Mouse (Mus musculus) lung, adult 18-20 months (tissue): Measurements from ENCODE around the gene Fut1.

ENCODE experiments used
- DNase-seq, 2 experiments: peaks; one replicate each; pipeline ENCODE4 v3.0.0; 2022; ENCODE audit warnings: mixed read lengths in 2 of 2

Gene Fut1

GRCm38 (mm10) chr7:45605704-45606289 is 11.3 kb upstream of the Fut1 start:
- DNase-seq, result no peak

GRCm38 (mm10) chr7:45609511-45609910 is 7.6 kb upstream of the Fut1 start:
- no peak for DNase-seq

GRCm38 (mm10) chr7:45616277-45616676 is 812 bp upstream of the Fut1 start:
- no peak for DNase-seq

- no peak for DNase-seq
These were observed 1.2 kb downstream of the Fut1 start for GRCm38 (mm10) chr7:45618316-45618715.

GRCm38 (mm10) chr7:45619592-45619991 is 2.5 kb downstream of the Fut1 start:
- no peak for DNase-seq

GRCm38 (mm10) chr7:45621443-45621842 is 4.4 kb downstream of the Fut1 start, which contains the start of gene Izumo1:
Gene Izumo1 (plus strand): TSS chr7:45621811.
- DNase-seq, result peak in 1 of 2 experiments; percentile 50

GRCm38 (mm10) chr7:45623507-45623906 is 6.4 kb downstream of the Fut1 start:
- no peak for DNase-seq

- DNase-seq, result no peak
These were observed 7.6 kb downstream of the Fut1 start for GRCm38 (mm10) chr7:45624718-45625117.

GRCm38 (mm10) chr7:45625481-45625880 is 8.4 kb downstream of the Fut1 start:
- no peak for DNase-seq

GRCm38 (mm10) chr7:45626571-45627076 is 9.5 kb downstream of the Fut1 start:
- peak; percentile 34 to 60 for DNase-seq

GRCm38 (mm10) chr7:45627261-45627660 is 10.2 kb downstream of the Fut1 start, which contains the start of gene Rasip1:
Gene Rasip1 (plus strand): TSS chr7:45627488.
- DNase-seq, result peak; percentile 79 to 84

GRCm38 (mm10) chr7:45628364-45629294 is 11.5 kb downstream of the Fut1 start:
- peak; percentile 87 to 91 for DNase-seq

- DNase-seq, result peak in 1 of 2 experiments; percentile 40
These were observed 13.2 kb downstream of the Fut1 start for GRCm38 (mm10) chr7:45630064-45630907.

GRCm38 (mm10) chr7:45632499-45632898 is 15.4 kb downstream of the Fut1 start:
- DNase-seq, result peak; percentile 28 to 54

GRCm38 (mm10) chr7:45634946-45635681 is 18.0 kb downstream of the Fut1 start:
- peak; percentile 34 to 70 for DNase-seq

- peak; percentile 36 to 62 for DNase-seq
These were observed 18.9 kb downstream of the Fut1 start for GRCm38 (mm10) chr7:45635711-45636688.

- no peak for DNase-seq
These were observed 20.6 kb downstream of the Fut1 start for GRCm38 (mm10) chr7:45637710-45638109.

GRCm38 (mm10) chr7:45638623-45639401 is 21.7 kb downstream of the Fut1 start:
- DNase-seq, result peak; percentile 91 to 93

- no peak for DNase-seq
These were observed 22.5 kb downstream of the Fut1 start, which contains the start of gene Mamstr for GRCm38 (mm10) chr7:45639561-45640027. Gene Mamstr (plus strand): TSS chr7:45639977.
